Mouse (Mus musculus): Measurements from ENCODE around the gene Rfx2. TPM values are rescaled to one million over a fixed set of nuclear protein-coding genes. Genes with fewer than 3 reads are reported as not detected.

The Rfx2 gene
- total and polyA plus RNA-seq, 3 experiments, result 3.9 to 36.4 (median 27.9) TPM

DNA sequence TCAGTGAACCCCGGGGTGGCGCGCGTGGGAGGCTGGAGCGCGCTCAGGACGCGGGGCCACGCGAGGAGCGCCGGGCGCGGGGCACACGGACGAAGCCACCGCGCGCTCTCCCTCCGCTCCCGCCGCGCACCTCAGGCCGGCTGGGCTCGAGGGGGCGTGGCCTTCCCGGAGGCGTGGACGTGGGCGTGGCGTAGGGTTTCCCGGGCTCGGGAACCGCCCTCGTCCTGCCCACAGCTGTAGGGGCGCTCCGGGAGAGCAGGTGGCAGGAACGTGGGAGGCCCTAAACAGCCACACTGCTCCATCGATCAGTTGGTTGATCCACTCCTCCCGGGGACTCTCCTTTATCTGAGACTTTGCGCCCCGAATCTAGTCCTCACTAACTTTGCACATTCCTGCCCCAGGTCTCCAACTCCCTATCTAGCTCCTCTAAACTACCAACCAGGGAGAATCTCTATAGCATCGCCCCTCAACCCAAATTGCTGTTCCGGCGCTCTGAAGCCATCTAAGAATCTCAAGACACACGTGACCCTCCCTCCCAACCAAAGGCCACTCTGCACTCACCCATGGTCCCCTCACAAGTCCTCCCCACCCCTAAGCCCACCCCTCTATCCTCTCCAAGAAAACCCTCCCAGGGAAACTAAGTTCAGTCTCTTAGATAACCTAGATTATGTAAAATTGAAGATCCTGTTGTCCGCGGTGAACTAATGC lies 73.2 kb downstream of the Rfx2 start, which contains the start of gene Nrtn:
Gene Nrtn, minus strand, starts transcription at position 115 of the 708 bp plus-strand sequence.
- peaks cover 50% of the 10 kb centered on the region for H3K27me3 ChIP-seq (ENCODE audit: insufficient read depth, low read length)
- peaks cover 27% of the 10 kb centered on the region for H3K4me1 ChIP-seq (ENCODE audit: insufficient read depth, low read depth, low read length)
- H3K9me3 ChIP-seq (replicated peaks), result peaks cover 34% of the 10 kb centered on the region
- DNase-seq (ENCODE audit: low spot score) (no peak), ATAC-seq (ENCODE audit: extremely low read depth, insufficient number of reproducible peaks, low FRiP score, poor library complexity, severe bottlenecking) (no peak)
- TF ChIP-seq POLR2AphosphoS5 (IDR thresholded peaks at IDR 0.05; ENCODE audit: insufficient replicate concordance, low read depth, low read length) (no peak), TAL1 (conservative IDR thresholded peaks at IDR 0.05; ENCODE audit: low read depth, low read length) (no peak), CTCF (IDR thresholded peaks at IDR 0.05; ENCODE audit: low read depth, low read length) (no peak), GATA2 (IDR thresholded peaks at IDR 0.05; ENCODE audit: borderline replicate concordance, low read depth, low read length) (no peak), GATA1 (IDR thresholded peaks at IDR 0.05; ENCODE audit: borderline replicate concordance, low read length) (no peak)
- H3K4me3 ChIP-seq (ENCODE audit: low read depth, low read length), result peak within 1 kb of the TSS; percentile 16; the same call in 1 of the 2 replicates
- H3K36me3 ChIP-seq (replicated peaks), result no peaks in the 10 kb centered on the region

DNA sequence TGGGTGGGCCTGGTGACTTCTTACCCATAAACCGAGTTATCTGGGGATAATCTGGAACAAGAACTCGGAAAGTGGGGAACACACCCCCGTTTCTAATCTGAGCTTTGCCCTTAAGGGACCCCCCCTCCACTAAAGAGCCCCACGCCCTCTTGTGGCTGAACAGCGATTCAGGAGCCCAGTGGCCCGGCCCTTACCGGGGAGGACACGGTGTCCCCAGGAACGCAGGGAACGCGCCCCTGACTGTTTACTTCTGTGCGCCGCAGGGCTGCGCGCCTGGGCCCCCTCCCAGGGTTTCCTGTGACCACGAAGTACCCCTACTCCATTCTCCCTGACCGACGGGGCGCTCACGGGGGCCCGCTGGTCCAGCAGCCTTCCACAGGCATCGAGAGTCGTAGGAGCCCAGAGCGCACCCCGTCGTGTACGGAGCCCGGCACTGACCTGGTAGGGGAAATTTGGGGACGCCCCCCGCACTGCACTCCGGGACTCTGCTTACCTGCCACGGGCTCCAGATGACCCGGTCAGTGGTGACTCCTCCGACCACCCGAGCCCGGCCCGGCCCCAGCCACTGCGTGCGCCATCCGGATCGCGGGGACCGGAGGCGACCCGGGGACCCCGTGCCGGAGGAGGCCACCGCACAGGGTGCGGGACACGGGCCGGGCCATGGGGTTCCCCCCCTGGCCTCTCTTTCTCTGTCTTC lies 74.0 kb downstream of the Rfx2 start:
- H3K4me3 ChIP-seq (ENCODE audit: low read depth, low read length), result peak overlapping the region; percentile 16; the same call in 1 of the 2 replicates
- H3K4me1 ChIP-seq (ENCODE audit: insufficient read depth, low read depth, low read length), result peaks cover 23% of the 10 kb centered on the region
- TF ChIP-seq CTCF (IDR thresholded peaks at IDR 0.05; ENCODE audit: low read depth, low read length), result no peak
- TF ChIP-seq GATA2 (IDR thresholded peaks at IDR 0.05; ENCODE audit: borderline replicate concordance, low read depth, low read length), result no peak
- no peak for TF ChIP-seq TAL1 (conservative IDR thresholded peaks at IDR 0.05; ENCODE audit: low read depth, low read length)
- TF ChIP-seq GATA1 (IDR thresholded peaks at IDR 0.05; ENCODE audit: borderline replicate concordance, low read length), result no peak
- TF ChIP-seq POLR2AphosphoS5 (IDR thresholded peaks at IDR 0.05; ENCODE audit: insufficient replicate concordance, low read depth, low read length), result no peak
- no peaks in the 10 kb centered on the region for H3K36me3 ChIP-seq (replicated peaks)
- ATAC-seq (ENCODE audit: extremely low read depth, insufficient number of reproducible peaks, low FRiP score, poor library complexity, severe bottlenecking), result no peak
- H3K27me3 ChIP-seq (ENCODE audit: insufficient read depth, low read length), result peaks cover 53% of the 10 kb centered on the region
- DNase-seq (ENCODE audit: low spot score), result no peak
- peaks cover 41% of the 10 kb centered on the region for H3K9me3 ChIP-seq (replicated peaks)

DNA sequence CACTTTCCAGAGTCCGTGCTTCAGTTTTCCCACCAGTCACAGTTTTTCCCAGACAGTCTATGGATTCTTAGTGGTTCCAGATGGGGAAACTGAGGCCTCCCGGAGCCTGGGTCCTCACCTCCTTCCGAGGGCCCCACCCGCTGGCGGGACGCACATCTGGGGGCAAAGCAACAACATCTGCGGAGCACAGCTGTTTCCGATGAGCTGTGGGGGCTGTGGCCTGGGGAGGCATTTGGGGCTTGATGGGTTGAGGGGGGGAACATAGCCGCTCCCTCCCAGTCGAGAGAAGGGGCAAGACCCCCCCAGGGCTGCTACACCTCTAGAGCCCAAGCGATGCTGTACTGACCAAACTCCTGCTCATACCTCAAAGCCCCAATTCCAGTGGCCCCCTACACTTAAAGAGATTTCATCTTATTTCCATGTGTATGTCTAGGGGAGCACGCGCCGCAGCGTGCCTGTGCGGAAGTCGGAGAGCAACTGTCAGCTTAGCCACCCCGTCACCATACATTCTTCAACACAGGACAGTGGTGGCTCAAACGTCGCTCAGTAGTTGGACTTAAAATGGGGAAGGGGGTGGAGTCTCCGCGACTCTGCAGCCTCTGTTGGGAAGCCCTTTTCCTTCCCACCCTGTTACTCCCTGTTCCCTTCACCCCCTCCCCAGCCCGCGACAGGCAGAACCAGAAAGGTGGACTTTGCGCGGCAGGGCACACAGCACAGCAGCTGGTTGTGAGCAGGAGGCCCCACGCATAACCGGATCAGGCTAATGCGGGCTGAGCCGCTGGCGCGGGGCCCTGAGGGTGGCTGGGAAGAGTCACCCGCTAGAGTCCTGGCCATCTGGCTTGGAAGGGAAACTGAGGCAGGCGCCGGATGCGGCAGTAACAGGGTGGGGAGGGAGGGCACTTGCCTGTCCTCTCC lies 76.3 kb downstream of the Rfx2 start:
- H3K36me3 ChIP-seq (replicated peaks), result no peaks in the 10 kb centered on the region
- ATAC-seq (ENCODE audit: extremely low read depth, insufficient number of reproducible peaks, low FRiP score, poor library complexity, severe bottlenecking) (no peak), DNase-seq (ENCODE audit: low spot score) (no peak)
- 0 out of 2 replicates have a peak, but pooled peaks cover 3% of the 10 kb centered on the region for H3K4me1 ChIP-seq (ENCODE audit: insufficient read depth, low read depth, low read length)
- no peak overlapping the region for H3K4me3 ChIP-seq (ENCODE audit: low read depth, low read length)
- peaks cover 60% of the 10 kb centered on the region for H3K27me3 ChIP-seq (ENCODE audit: insufficient read depth, low read length)
- no peak for TF ChIP-seq POLR2AphosphoS5 (IDR thresholded peaks at IDR 0.05; ENCODE audit: insufficient replicate concordance, low read depth, low read length)
- TF ChIP-seq TAL1 (conservative IDR thresholded peaks at IDR 0.05; ENCODE audit: low read depth, low read length), result no peak
- no peak for TF ChIP-seq GATA2 (IDR thresholded peaks at IDR 0.05; ENCODE audit: borderline replicate concordance, low read depth, low read length)
- TF ChIP-seq GATA1 (IDR thresholded peaks at IDR 0.05; ENCODE audit: borderline replicate concordance, low read length), result no peak
- TF ChIP-seq CTCF (IDR thresholded peaks at IDR 0.05; ENCODE audit: low read depth, low read length), result no peak
- peaks cover 52% of the 10 kb centered on the region for H3K9me3 ChIP-seq (replicated peaks)

DNA sequence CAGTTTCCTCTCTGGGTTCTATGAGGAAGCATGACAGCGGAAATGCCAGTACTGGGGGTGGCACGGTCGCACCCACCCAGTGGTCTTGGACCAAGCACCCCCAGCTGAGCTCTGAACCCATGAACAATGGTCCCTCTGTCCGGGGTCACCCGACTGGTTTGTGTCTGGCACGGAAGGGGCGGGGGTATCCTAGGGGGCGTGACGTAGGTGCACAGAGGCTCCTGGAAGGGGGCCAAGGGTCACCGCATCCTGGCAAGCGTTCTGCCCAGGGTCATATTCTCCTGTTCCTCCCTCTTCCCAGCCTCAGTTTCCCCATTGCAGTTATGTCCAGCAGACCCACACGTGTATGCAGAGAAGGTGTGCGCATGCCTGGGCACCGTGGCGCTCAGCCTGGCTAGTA lies 77.4 kb downstream of the Rfx2 start:
- ATAC-seq (ENCODE audit: extremely low read depth, insufficient number of reproducible peaks, low FRiP score, poor library complexity, severe bottlenecking) (no peak), DNase-seq (ENCODE audit: low spot score) (no peak)
- no peaks in the 10 kb centered on the region for H3K4me1 ChIP-seq (ENCODE audit: insufficient read depth, low read depth, low read length)
- TF ChIP-seq POLR2AphosphoS5 (IDR thresholded peaks at IDR 0.05; ENCODE audit: insufficient replicate concordance, low read depth, low read length) (no peak), TAL1 (conservative IDR thresholded peaks at IDR 0.05; ENCODE audit: low read depth, low read length) (no peak), GATA1 (IDR thresholded peaks at IDR 0.05; ENCODE audit: borderline replicate concordance, low read length) (no peak), GATA2 (IDR thresholded peaks at IDR 0.05; ENCODE audit: borderline replicate concordance, low read depth, low read length) (no peak), CTCF (IDR thresholded peaks at IDR 0.05; ENCODE audit: low read depth, low read length) (no peak)
- H3K4me3 ChIP-seq (ENCODE audit: low read depth, low read length), result no peak overlapping the region
- H3K36me3 ChIP-seq (replicated peaks), result no peaks in the 10 kb centered on the region
- peaks cover 41% of the 10 kb centered on the region for H3K9me3 ChIP-seq (replicated peaks)
- H3K27me3 ChIP-seq (ENCODE audit: insufficient read depth, low read length), result peaks cover 62% of the 10 kb centered on the region

DNA sequence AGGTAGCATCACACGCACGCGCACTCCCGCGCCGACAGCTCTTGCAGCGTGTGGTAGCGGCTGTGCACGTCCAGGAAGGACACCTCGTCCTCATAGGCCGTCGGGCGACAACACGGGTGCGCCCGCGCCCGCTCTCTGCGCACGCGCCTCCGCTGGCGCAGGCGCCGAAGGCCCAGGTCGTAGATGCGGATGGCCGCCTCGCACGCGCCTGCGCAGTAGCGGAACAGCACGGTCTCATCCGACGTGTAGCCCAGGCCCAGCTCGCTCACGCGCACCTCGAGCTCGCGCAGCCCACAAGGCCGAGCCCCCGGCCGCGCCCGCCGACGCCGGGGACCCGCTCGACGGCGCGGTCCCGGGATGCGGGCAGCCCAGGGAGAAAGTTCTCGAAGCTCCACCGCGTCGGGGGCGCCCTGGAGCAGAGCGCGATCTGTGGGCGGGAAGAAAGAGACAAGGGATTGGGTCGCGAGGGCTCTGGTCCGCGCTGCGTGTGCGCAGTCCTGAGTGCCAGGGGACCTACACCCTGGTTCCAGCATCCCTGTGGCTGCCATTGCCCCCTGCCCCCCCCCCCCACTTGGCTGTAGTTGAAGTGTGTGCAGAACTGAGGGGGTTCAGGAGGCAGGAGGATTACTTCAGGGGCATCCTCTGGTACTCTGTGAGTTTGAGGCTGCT lies 79.3 kb downstream of the Rfx2 start:
- H3K4me1 ChIP-seq (ENCODE audit: insufficient read depth, low read depth, low read length), result 0 out of 2 replicates have a peak, but pooled peaks cover 5% of the 10 kb centered on the region
- H3K4me3 ChIP-seq (ENCODE audit: low read depth, low read length), result no peak overlapping the region; the same call in 1 of the 2 replicates
- ATAC-seq (ENCODE audit: extremely low read depth, insufficient number of reproducible peaks, low FRiP score, poor library complexity, severe bottlenecking) (no peak), DNase-seq (ENCODE audit: low spot score) (no peak)
- TF ChIP-seq POLR2AphosphoS5 (IDR thresholded peaks at IDR 0.05; ENCODE audit: insufficient replicate concordance, low read depth, low read length) (no peak), TAL1 (conservative IDR thresholded peaks at IDR 0.05; ENCODE audit: low read depth, low read length) (no peak), CTCF (IDR thresholded peaks at IDR 0.05; ENCODE audit: low read depth, low read length) (no peak)
- H3K9me3 ChIP-seq (replicated peaks), result peaks cover 23% of the 10 kb centered on the region
- H3K36me3 ChIP-seq (replicated peaks), result no peaks in the 10 kb centered on the region
- peaks cover 75% of the 10 kb centered on the region for H3K27me3 ChIP-seq (ENCODE audit: insufficient read depth, low read length)
